Mouse (Mus musculus) liver, adult 2 months (tissue): ENCODE data around the gene Syt16.

Experiments
- CTCF ChIP-seq: fragments of 200-500 bp; IDR thresholded peaks from 2 replicates; pipeline ENCODE4 v1.5.1; 2011; ENCODE audit warnings: low read depth, low read length, control low read depth
- POLR2A ChIP-seq: fragments of 200-500 bp; IDR thresholded peaks from 2 replicates; pipeline ENCODE4 v1.6.1; 2011; ENCODE audit warnings: low read length, control low read depth; ENCODE audit not compliant: insufficient read depth; ENCODE audit errors: extremely low read depth

DNA sequence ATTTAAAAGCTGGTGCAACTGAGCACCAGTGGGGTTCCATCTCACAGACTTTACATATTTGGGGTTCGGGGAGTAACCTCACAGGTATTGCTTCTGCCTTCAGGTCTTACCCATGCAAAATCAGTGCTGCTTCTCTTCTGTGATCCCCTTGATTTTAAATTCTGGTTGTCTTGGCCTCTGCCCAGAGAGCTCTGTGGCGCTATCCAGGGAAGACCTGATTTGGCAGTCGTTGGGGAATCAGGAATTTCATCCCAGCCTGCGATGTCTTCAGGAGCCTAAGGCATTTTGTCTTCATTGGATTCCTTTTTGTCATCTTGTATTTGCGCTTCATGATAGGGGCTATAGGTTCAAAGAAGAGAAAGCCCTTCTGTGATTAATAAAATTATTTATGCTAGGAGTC lies 95.1 kb downstream of the Syt16 start:
- TF ChIP-seq POLR2A: no peak
- no peak for TF ChIP-seq CTCF
